Mouse (Mus musculus): ENCODE data around the gene Fmnl2. TPM values are rescaled to one million over a fixed set of nuclear protein-coding genes. Genes with fewer than 3 reads are reported as not detected.

The Fmnl2 gene
- polyA plus RNA-seq (2012; rRNA removed) = 34.2 and 34.8 TPM in 2 replicates

GRCm38 (mm10) chr2:52857611-52858528, at the start of gene Fmnl2:
Gene Fmnl2 (plus strand): TSS chr2:52857860.

Other genes starting within 250 kb of the Fmnl2 start
- 1.6 and 2.3 TPM in 2 replicates for gene Cacnb4, start 181.0 kb upstream of the Fmnl2 start, polyA plus RNA-seq (2012; rRNA removed)
- 15.4 and 20.1 TPM in 2 replicates for gene Stam2, start 115.6 kb upstream of the Fmnl2 start, polyA plus RNA-seq (2012; rRNA removed)